Mouse (Mus musculus): ENCODE measurements around the gene Myh7. TPM values are rescaled to one million over a fixed set of nuclear protein-coding genes. Genes with fewer than 3 reads are reported as not detected.

Gene Myh7
- polyA plus RNA-seq, 1 experiment from 2014 or later, result 8.2 TPM

MicroRNAs within 50 kb of the gene (microRNA counts, 519-probe panel; counts per million panel counts)
- microRNA mmu-miR-208a (2,812 counts per million, percentile 28 among the panel's probes with 10 or more counts), microRNA mmu-miR-208b (51.3 counts per million)

Small RNAs within 50 kb of the gene (microRNA-seq; reads per million reads assigned to microRNA genes)
- gene Mir208a (3.5 reads per million, percentile 10 among the genes with 10 or more reads in this experiment), gene Mir208b (18.6 reads per million, percentile 29 among the genes with 10 or more reads in this experiment)

Other genes starting within 250 kb of the Myh7 start
- gene Slc7a8, start 212.7 kb downstream of the Myh7 start, polyA plus RNA-seq (2015; fragmentation: Nextera tagmentation; extraction: Ambion mirVana), result 4.7 and 5.3 TPM in 2 replicates
- not detected in 2 replicates for gene Rnf212b, start 180.5 kb downstream of the Myh7 start, polyA plus RNA-seq (2015; fragmentation: Nextera tagmentation; extraction: Ambion mirVana)
- 10.3 and 13.8 TPM in 2 replicates for gene Homez, start 123.7 kb downstream of the Myh7 start, polyA plus RNA-seq (2015; fragmentation: Nextera tagmentation; extraction: Ambion mirVana)
- 1.5 and 2.4 TPM in 2 replicates for gene Ppp1r3e, start 117.1 kb downstream of the Myh7 start, polyA plus RNA-seq (2015; fragmentation: Nextera tagmentation; extraction: Ambion mirVana)
- 3.6 and 4.7 TPM in 2 replicates for gene Bcl2l2, start 111.2 kb downstream of the Myh7 start, polyA plus RNA-seq (2015; fragmentation: Nextera tagmentation; extraction: Ambion mirVana)
- gene Gm20521, start 111.2 kb downstream of the Myh7 start, polyA plus RNA-seq (2015; fragmentation: Nextera tagmentation; extraction: Ambion mirVana), result 0.34 TPM in 1 of 2 replicates, not detected in the other
- 165 and 167 TPM in 2 replicates for gene Pabpn1, start 102.1 kb downstream of the Myh7 start, polyA plus RNA-seq (2015; fragmentation: Nextera tagmentation; extraction: Ambion mirVana)
- gene Slc22a17, start 81.5 kb downstream of the Myh7 start, polyA plus RNA-seq (2015; fragmentation: Nextera tagmentation; extraction: Ambion mirVana), result 148 and 158 TPM in 2 replicates
- gene Efs, start 68.5 kb downstream of the Myh7 start, polyA plus RNA-seq (2015; fragmentation: Nextera tagmentation; extraction: Ambion mirVana), result 15.4 and 15.6 TPM in 2 replicates
- gene Il25, start 61.9 kb downstream of the Myh7 start, polyA plus RNA-seq (2015; fragmentation: Nextera tagmentation; extraction: Ambion mirVana), result 0.38 and 0.83 TPM in 2 replicates
- 7.0 and 7.1 TPM in 2 replicates for gene Cmtm5, start 58.4 kb downstream of the Myh7 start, polyA plus RNA-seq (2015; fragmentation: Nextera tagmentation; extraction: Ambion mirVana)
- gene Myh6, start 27.7 kb downstream of the Myh7 start, polyA plus RNA-seq (2015; fragmentation: Nextera tagmentation; extraction: Ambion mirVana), result 1.2 and 3.0 TPM in 2 replicates
- gene Gm17428, start 17.7 kb downstream of the Myh7 start, polyA plus RNA-seq (2015; fragmentation: Nextera tagmentation; extraction: Ambion mirVana), result not detected in 2 replicates
- 53.4 and 53.7 TPM in 2 replicates for gene Ngdn, start 20.8 kb upstream of the Myh7 start, polyA plus RNA-seq (2015; fragmentation: Nextera tagmentation; extraction: Ambion mirVana)
- 29.4 and 31.9 TPM in 2 replicates for gene Zfhx2, start 97.7 kb upstream of the Myh7 start, polyA plus RNA-seq (2015; fragmentation: Nextera tagmentation; extraction: Ambion mirVana)
- gene Thtpa, start 100.2 kb upstream of the Myh7 start, polyA plus RNA-seq (2015; fragmentation: Nextera tagmentation; extraction: Ambion mirVana), result 29.8 and 30.7 TPM in 2 replicates
- 6.5 and 6.6 TPM in 2 replicates for gene Ap1g2, start 112.0 kb upstream of the Myh7 start, polyA plus RNA-seq (2015; fragmentation: Nextera tagmentation; extraction: Ambion mirVana)
- gene Jph4, start 122.3 kb upstream of the Myh7 start, polyA plus RNA-seq (2015; fragmentation: Nextera tagmentation; extraction: Ambion mirVana), result 22.2 and 22.6 TPM in 2 replicates
- gene Dhrs2, start 227.4 kb upstream of the Myh7 start, polyA plus RNA-seq (2015; fragmentation: Nextera tagmentation; extraction: Ambion mirVana), result 0.93 and 1.3 TPM in 2 replicates

Data from hindbrain, embryonic 13.5 days (tissue).